Mouse (Mus musculus) lung, embryonic 16.5 days (tissue): ENCODE measurements around the gene Pdk4. TPM values are rescaled to one million over a fixed set of nuclear protein-coding genes. Genes with fewer than 3 reads are reported as not detected.
A peak's percentile ranks its signal among the peaks of the same experiment; 100 is the strongest.

Experiments used
- ATAC-seq: fragments of 200-750 bp; cut with Nextera tagmentation; 2 replicates; pipeline ENCODE4 v1.8.0; 2017; ENCODE audit warnings: low read depth, mild to moderate bottlenecking, moderate library complexity
- H3K27ac ChIP-seq: fragments of 300-500 bp; sonication (generic); 2 replicates; pipeline ENCODE4 v1.5.1; 2014; ENCODE audit warnings: mild to moderate bottlenecking, control low read depth, low read length
- H3K27me3 ChIP-seq: fragments of 300-500 bp; sonication (generic); 2 replicates; pipeline ENCODE4 v1.6.1; 2014; ENCODE audit warnings: low read depth, low read length, mixed read lengths; ENCODE audit not compliant: control insufficient read depth, insufficient read depth
- H3K36me3 ChIP-seq: fragments of 300-500 bp; sonication (generic); 2 replicates; pipeline ENCODE4 v1.6.1; 2014; ENCODE audit warnings: low read length; ENCODE audit not compliant: control insufficient read depth, insufficient read depth
- H3K4me1 ChIP-seq: fragments of 300-500 bp; sonication (generic); replicated peaks from 2 replicates; pipeline ENCODE4 v1.6.1; 2014; ENCODE audit warnings: low read length, mixed read lengths; ENCODE audit not compliant: control insufficient read depth, insufficient read depth
- H3K4me2 ChIP-seq: fragments of 300-500 bp; sonication (generic); 2 replicates; pipeline ENCODE4 v1.6.1; 2014; ENCODE audit warnings: low read depth, low read length, control low read depth
- H3K4me3 ChIP-seq: fragments of 300-500 bp; sonication (generic); 2 replicates; pipeline ENCODE4 v1.5.1; 2014; ENCODE audit warnings: mild to moderate bottlenecking, low read length, control low read depth
- H3K9ac ChIP-seq: fragments of 300-500 bp; sonication (generic); 2 replicates; pipeline ENCODE4 v1.6.1; 2014; ENCODE audit warnings: low read length, control low read depth
- H3K9me3 ChIP-seq: fragments of 300-500 bp; sonication (generic); 2 replicates; pipeline ENCODE4 v1.6.1; 2016; ENCODE audit warnings: low read length; ENCODE audit not compliant: control insufficient read depth
- WGBS: fragments of 180-500 bp; shearing (Covaris S2); extraction: QIAGEN DNeasy Blood & Tissue Kit; methylation state at CpG from one replicate; pipeline ENCODE4 v1.1.7; 2014; 5-methylcytosine and 5-hydroxymethylcytosine counted together
- polyA plus RNA-seq: library from polyadenylated mRNA; unstranded; fragments of >200 nt; fragmentation: Nextera tagmentation; extraction: Ambion mirVana; gene quantifications from 2 replicates; pipeline ENCODE4 v1.2.1, GENCODE M21; 2015

Gene Pdk4
- polyA plus RNA-seq, 1 experiment from 2014 or later, result 4.5 TPM

DNA sequence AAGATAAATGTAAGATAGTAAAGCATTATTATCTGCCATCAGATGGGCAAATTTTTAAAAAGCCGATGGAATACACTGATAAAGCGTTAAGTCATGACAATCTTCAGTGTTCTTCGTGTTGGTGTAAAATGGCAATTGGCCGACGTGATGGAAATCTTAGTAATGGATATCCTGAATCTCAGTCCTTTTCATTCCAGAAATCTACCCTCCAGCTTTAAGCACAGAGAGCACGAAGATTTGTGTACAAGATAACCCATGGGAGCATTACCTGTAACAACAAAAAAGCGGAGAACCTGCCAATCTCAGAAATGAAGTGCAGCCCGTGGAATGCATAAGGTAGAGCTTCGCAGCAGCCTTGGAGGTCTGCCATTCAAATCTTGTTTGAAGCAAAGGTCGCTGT is 5.4 kb upstream of the Pdk4 start:
- Histone ChIP-seq H3K27ac (no peak overlapping the region), H3K36me3 (no peaks in the 10 kb centered on the region), H3K4me3 (no peak overlapping the region), H3K9me3 (no peaks in the 10 kb centered on the region), H3K9ac (no peak overlapping the region), H3K4me2 (no peak overlapping the region), H3K27me3 (no peaks in the 10 kb centered on the region), H3K4me1 (no peaks in the 10 kb centered on the region)
- WGBS, result 78% methylated on average over 10 of the region's 10 CpGs
- no peak for ATAC-seq

DNA sequence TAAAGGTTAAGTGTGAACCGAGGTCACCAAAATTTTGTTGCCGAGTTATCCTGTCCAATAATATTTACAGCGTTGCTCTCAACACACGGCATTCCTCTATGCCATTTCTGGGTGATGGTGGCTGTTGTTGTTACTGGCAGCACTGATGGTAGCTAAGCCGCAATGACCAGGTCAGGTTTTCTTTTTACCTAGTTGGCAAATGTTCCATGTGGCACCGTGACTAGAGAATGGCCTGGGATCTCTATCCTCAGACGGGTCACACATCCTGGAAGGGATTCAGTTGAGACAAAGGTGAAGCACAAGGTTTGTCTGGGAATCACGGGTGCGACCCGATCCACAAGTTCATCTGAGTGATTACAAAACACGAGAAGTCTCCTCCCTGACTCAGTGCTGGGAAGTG is 2.6 kb upstream of the Pdk4 start:
- H3K27me3 ChIP-seq, result no peaks in the 10 kb centered on the region
- H3K9me3 ChIP-seq, result no peaks in the 10 kb centered on the region
- no peak for ATAC-seq
- no peak overlapping the region for H3K4me3 ChIP-seq
- 0 out of 2 replicates have a peak, but pooled peaks cover 2% of the 10 kb centered on the region for H3K4me1 ChIP-seq
- H3K27ac ChIP-seq, result no peak overlapping the region
- no peak overlapping the region for H3K9ac ChIP-seq
- no peaks in the 10 kb centered on the region for H3K36me3 ChIP-seq
- 81% methylated on average over 11 of the region's 11 CpGs for WGBS
- no peak overlapping the region for H3K4me2 ChIP-seq

DNA sequence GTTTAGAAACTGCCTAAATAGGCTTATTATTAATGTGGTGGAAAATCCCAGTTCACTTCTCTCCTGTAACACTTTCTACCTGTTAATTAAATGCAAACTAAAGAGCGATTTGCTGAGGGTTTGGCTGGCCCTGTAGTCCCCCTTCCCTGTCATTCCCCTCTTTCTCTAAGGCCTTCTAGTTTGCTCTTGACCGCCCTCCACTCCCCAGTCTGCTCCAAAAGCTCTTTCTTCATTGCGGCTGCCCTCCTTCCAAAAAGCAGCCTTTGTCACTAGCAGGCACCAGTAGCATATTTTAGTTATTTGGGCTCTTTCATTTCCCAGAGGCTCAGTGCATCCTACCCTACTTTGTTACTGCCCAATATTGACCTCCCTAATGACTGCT is 736 bp upstream of the Pdk4 start:
- ATAC-seq, result peak; percentile 26
- 39% methylated on average over 3 of the region's 3 CpGs for WGBS

DNA sequence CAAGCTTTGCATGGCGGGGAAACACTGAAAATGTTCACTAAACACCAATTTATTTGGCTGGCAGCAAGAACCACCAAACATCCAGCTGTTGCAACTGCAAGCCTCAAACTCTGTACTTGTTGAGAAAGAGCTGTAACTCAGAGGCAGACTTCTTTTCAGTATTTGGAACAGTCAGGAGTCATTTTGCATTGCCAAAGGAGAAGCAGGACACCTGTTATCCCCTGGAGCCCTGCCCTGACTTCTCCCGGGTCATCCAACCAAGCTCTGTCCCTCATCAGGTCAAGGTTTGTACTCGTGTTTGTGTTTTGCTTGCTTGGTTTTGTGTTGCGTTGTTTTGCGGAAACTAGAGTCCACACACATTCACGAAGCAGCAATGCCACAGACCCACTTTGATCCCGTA is 11.1 kb downstream of the Pdk4 start:
- Histone ChIP-seq H3K9me3 (no peaks in the 10 kb centered on the region), H3K36me3 (no peaks in the 10 kb centered on the region; the same call in 1 of the 2 replicates), H3K9ac (no peak overlapping the region), H3K4me1 (no peaks in the 10 kb centered on the region), H3K27me3 (no peaks in the 10 kb centered on the region), H3K27ac (no peak overlapping the region), H3K4me3 (no peak overlapping the region), H3K4me2 (no peak overlapping the region)
- ATAC-seq, result no peak
- WGBS, result 78% methylated on average over 7 of the region's 7 CpGs

More for the DNA sequence above, 736 bp upstream of the Pdk4 start:
- Histone ChIP-seq H3K4me2 (peak overlapping the region; percentile 96; the same call in 1 of the 2 replicates), H3K9me3 (no peaks in the 10 kb centered on the region), H3K4me1 (0 out of 2 replicates have a peak, but pooled peaks cover 2% of the 10 kb centered on the region), H3K9ac (no peak overlapping the region), H3K27ac (peak overlapping the region; percentile 36; the same call in 1 of the 2 replicates), H3K27me3 (no peaks in the 10 kb centered on the region), H3K36me3 (no peaks in the 10 kb centered on the region), H3K4me3 (no peak overlapping the region)

DNA sequence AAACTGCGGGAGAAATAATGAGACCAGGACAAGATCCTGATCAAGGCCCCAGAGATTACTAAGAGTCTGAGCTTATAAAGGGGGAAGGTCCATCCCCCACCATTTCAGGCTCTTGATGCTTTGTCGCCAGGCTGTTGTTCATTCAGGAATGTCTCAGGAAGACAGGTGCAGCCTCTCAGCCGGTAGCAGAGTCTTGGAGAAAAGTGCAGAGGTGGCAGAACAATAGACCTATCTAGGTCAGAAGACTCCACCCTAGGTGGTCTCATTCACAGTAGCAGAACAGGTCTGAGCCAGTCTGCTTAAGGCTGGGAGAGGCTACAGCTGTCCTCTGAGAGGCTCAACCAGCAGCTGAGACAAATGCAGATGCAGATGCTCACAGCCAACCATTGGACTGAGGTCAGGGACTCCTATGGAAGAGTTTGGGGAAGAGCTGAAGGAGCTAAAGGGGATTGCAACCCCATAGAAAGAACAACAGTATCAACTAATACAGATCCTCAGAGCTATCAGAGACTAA is 13.8 kb downstream of the Pdk4 start:
- no peak for ATAC-seq
- no peak overlapping the region for H3K27ac ChIP-seq
- H3K4me3 ChIP-seq, result no peak overlapping the region
- no peaks in the 10 kb centered on the region for H3K27me3 ChIP-seq
- H3K4me2 ChIP-seq, result no peak overlapping the region
- H3K4me1 ChIP-seq, result no peaks in the 10 kb centered on the region
- H3K9me3 ChIP-seq, result no peaks in the 10 kb centered on the region
- H3K36me3 ChIP-seq, result no peaks in the 10 kb centered on the region; the same call in 1 of the 2 replicates
- H3K9ac ChIP-seq, result no peak overlapping the region
- 48% methylated on average over 3 of the region's 3 CpGs for WGBS

DNA sequence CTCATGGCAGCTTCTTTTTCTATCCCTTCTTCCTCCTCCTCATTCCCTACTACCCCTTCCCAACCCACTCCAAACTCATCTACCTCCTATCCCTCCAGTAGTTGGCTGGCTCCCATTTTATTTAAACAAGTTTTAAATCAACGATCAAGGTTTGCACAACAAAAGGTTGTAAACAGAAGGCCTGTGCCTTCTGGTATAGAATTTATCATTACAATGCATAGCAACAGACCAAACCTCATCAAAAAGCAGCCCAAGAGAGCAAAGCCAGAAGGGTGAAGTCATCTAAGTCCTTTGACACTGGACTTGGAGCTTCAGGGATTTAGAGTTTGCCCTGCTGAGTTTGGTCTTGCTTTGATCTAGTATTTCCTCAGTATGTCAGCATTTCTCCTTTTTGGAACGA is 15.0 kb downstream of the Pdk4 start:
- Histone ChIP-seq H3K36me3 (no peaks in the 10 kb centered on the region), H3K9me3 (no peaks in the 10 kb centered on the region), H3K27me3 (no peaks in the 10 kb centered on the region), H3K4me3 (no peak overlapping the region), H3K27ac (no peak overlapping the region), H3K4me1 (no peaks in the 10 kb centered on the region), H3K9ac (no peak overlapping the region), H3K4me2 (no peak overlapping the region)
- no peak for ATAC-seq
- WGBS, result 88% methylated on average over 2 of the region's 2 CpGs

DNA sequence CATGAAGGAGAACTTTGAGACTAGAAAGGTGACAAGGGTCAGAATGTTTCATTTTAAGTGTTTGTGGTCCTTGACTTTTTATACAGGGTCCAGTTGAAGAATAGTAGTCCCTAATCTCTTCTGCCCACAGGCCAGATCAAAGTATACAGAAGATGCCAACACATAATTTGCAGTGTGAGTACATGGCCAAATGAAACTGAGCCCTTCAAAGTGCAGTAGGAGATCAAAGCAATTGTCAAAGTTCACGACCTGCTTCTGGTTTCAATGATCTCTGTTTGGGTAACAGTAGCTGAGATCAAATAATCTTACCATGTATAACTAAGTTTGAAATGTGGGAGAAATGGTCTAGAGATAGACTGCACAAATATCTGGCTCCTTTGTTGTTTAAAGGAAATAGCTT is 22.1 kb downstream of the Pdk4 start:
- Histone ChIP-seq H3K27ac (no peak overlapping the region), H3K9me3 (no peaks in the 10 kb centered on the region), H3K4me2 (no peak overlapping the region), H3K9ac (no peak overlapping the region), H3K36me3 (no peaks in the 10 kb centered on the region), H3K27me3 (no peaks in the 10 kb centered on the region), H3K4me3 (no peak overlapping the region), H3K4me1 (no peaks in the 10 kb centered on the region)
- 31% methylated on average over 1 of the region's 1 CpGs for WGBS
- no peak for ATAC-seq

DNA sequence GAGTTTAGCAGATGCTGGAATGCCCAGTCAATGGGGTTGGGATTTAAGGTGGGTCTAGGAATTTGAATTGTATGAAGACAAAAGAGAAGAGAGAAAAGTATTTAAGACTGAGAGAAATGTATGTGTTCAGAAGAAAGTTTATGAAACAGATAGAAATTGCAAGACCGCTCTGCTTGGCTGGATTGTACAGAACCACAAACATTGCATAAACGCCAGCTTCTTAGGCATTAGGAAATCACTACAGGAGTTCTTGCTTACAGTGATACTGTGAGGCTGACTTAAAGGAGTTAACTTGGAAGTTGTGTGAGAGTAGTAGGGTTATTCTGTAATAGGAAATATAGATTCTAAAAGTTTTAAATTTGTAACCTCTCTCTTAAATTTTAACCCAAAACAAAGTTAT is 23.4 kb downstream of the Pdk4 start:
- H3K9me3 ChIP-seq, result no peaks in the 10 kb centered on the region
- no peak overlapping the region for H3K9ac ChIP-seq
- no peaks in the 10 kb centered on the region for H3K27me3 ChIP-seq
- WGBS, result 84% methylated on average over 2 of the region's 2 CpGs
- H3K4me3 ChIP-seq, result no peak overlapping the region
- no peaks in the 10 kb centered on the region for H3K4me1 ChIP-seq
- no peak overlapping the region for H3K4me2 ChIP-seq
- H3K36me3 ChIP-seq, result no peaks in the 10 kb centered on the region
- no peak overlapping the region for H3K27ac ChIP-seq
- ATAC-seq, result no peak

DNA sequence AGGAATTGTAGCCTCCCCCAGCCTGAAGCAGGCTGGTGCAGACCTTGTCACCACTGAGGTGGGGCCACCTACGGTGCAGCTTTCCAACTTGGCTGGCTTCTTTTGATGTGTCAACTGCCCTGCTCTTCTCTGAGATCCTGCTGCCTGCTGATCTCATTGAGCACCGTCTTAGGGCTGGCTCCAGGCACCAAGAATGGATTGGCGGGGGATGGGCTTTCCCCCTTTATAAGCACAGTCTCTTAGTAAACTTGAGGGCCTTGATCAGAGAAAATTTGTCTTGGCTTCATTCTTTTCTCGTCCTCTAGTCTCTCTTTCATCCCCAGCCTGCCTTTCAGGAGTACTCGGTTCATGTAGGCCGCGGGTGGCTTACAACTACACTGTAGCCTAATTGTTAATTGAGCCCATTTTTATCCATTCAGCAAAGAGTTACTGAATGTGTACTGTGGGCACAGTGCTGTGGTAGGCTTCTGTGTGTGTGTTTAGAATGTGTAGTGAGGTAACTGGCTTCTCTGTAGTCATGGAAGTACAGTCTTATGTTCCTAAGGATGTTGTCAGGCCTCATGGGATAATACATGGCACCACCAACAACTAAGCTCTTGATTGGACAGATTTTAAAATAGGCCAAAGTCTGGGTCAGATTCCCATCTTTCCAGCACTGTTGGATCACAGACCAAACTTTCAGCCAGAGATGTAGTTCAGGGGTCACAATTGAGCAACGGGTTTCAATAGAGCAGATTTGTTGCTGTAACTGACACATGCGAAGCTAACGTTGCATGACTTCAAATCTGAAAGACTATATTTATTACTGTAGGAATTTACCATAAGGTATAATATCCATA is 25.4 kb downstream of the Pdk4 start:
- 77% methylated on average over 10 of the region's 10 CpGs for WGBS
- Histone ChIP-seq H3K4me1 (no peaks in the 10 kb centered on the region), H3K27me3 (no peaks in the 10 kb centered on the region), H3K4me2 (no peak overlapping the region), H3K27ac (no peak overlapping the region), H3K9me3 (no peaks in the 10 kb centered on the region), H3K4me3 (no peak overlapping the region), H3K36me3 (no peaks in the 10 kb centered on the region), H3K9ac (no peak overlapping the region)
- no peak for ATAC-seq
